Mouse (Mus musculus) brain, embryonic 14.5 days (tissue): ENCODE data around the gene Spata13. TPM values are rescaled to one million over a fixed set of nuclear protein-coding genes. Genes with fewer than 3 reads are reported as not detected.

ENCODE experiments used
- DNase-seq: peaks from one replicate; pipeline ENCODE4 v3.0.0-alpha.2; 2011; ENCODE audit warnings: low read depth
- CTCF ChIP-seq: fragments of 200-500 bp; IDR thresholded peaks from 2 replicates; pipeline ENCODE4 v1.5.1; 2012; ENCODE audit warnings: inconsistent platforms, mild to moderate bottlenecking, moderate library complexity, borderline replicate concordance; ENCODE audit not compliant: insufficient read depth, insufficient read length; ENCODE audit errors: extremely low read depth
- POLR2A ChIP-seq: fragments of 200-500 bp; IDR thresholded peaks from 2 replicates; pipeline ENCODE4 v1.6.1; 2012; ENCODE audit warnings: mild to moderate bottlenecking, inconsistent platforms, borderline replicate concordance; ENCODE audit not compliant: poor library complexity, insufficient read depth, insufficient read length, severe bottlenecking; ENCODE audit errors: extremely low read depth
- polyA plus RNA-seq: library from polyadenylated mRNA; depleted of rRNA; stranded (reverse); fragments of >200 nt; gene quantifications from 2 replicates; pipeline ENCODE4 v1.2.3, GENCODE M21; 2012; rRNA removed

Spata13 gene
- polyA plus RNA-seq, 1 experiment = 22.1 TPM

DNA sequence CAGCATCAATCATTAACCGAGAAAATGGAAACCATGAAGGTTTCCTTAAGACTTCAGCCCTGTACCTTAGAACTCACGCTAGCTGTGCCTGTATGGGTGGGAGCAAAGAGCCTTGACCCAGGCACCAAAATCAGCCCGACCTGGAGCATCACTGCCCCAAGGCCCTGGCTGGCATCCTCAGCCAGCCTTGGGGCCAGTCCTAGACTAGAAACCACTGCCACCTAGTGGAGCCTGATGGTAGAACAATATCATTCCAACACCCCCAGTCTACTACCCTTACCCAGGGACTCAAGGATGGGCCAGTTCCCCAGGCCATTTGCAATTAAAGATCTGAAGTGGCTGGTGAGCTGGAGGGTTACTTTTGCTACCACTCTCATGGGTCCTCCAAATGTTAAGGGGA, 156.3 kb downstream of the Spata13 start:
- TF ChIP-seq CTCF = peak; percentile 71
- TF ChIP-seq POLR2A = no peak
- peak; percentile 50 for DNase-seq

DNA sequence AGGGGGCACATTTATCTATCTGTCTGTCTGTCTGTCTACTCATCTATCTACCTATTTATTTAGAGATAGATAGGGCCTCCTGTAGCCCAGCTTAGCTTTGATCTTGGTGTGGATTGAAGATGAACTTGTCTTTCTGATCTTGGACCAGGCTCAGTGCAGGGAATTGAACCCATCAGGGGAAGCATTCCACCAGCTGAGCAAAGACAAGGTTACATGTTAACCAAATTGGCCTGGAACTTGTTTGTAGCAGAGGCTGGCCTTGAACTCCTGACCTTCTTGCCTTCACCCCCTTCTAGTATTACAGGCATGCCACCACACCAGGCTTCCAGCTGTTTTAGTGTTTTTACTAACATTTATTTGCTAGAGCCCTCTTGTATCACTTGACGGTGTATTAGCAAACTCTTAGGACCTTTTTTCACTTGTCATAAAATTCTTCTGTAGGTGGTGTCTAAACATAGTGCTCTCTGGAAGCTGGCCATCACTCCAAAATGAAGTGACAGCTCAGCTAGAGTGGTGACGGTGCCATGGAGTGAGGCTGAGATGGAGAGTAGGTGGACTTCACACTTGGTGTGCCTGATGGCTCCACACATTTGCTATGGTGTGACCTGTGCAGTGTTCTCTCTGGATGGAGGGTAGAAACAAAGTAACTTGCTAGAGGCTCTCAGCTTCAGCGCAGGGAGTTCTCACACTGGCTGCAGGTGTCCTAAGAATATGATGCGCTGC, 163.0 kb downstream of the Spata13 start:
- TF ChIP-seq CTCF (no peak), POLR2A (no peak)
- no peak for DNase-seq

DNA sequence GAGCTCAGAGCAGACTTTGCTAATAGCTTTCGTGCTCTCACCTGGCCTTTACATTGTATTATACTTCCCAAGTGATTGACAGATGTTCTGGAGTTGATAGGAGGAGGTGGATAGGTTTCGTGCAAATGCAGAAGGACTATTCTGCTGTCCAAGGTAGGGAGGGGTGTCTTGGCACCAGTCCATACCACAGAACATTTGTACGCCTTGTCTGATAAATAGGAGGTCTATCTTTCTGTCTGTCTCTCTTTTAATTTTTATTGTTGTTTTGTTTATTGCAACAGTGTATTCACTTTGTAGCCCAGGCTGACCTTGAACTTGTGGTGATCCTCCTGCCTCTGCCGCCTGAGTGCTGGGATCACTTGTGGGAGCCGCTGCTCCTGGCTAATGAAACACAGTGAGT, 163.8 kb downstream of the Spata13 start:
- TF ChIP-seq POLR2A (no peak), CTCF (no peak)
- no peak for DNase-seq

DNA sequence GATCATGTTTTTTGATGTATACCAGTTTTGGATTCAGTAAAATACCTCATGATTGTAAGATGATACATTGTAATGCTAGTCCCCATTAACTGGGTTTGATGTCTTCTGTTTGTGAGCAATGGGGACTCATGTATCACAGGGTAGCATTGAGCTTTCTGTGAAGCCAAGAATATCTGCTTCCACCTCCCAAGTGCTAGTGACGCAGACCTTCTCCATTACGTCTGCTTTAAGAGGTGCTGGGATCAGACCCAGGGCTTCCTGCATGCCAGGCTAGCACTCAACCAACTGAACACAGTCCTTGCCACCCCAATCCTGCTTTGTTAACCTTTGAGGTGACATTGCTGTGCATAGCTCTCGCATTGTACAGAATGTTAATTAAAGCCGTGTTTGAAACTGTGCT, 164.9 kb downstream of the Spata13 start:
- DNase-seq = no peak
- TF ChIP-seq POLR2A (no peak), CTCF (no peak)

DNA sequence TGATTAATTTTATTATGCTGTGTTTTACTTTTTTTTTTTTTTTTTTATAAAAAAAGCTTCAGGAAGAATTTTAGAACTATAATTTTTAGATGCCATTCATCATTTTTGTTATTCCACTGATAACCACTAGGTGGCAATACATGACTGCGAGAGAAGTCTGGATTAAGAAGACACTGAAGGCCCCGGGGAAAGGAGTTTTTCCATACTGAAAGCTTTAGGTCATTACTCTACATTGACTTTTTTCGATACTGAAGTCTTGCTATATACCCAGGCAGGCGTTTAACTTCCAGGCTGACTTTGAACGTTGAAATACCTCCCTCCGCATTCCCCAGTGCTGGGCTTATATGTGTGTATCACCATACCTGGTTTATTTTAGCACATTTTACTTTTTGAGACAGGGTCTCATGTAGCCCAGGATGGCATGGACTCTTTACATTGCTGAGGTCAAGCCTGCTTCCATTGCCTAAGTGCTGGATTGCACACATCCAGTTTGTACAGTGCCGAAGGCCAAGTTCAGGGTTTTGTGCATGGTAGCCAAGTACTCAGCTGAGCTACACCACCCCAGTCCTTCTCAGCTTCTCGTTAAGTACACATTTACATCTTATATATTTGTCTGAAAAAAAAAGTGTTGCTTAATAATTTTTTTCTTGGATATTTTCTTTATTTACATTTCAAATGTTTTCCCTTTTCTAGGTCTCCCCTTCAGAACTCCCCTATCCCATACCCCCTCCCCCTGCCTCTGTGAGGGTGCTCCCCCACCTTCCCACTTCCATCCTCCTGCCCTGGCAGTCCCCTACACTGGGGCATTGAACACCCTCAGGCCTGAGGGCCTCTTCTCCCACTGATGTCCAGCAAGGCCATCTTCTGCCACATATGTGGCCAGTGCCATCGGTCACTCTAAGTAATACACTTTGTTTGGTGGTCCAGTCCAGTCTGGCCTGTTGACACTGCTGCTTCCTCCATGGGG, 166.2 kb downstream of the Spata13 start:
- TF ChIP-seq CTCF (peak; percentile 53; the same call in 1 of the 2 replicates), POLR2A (no peak)
- DNase-seq = peak; percentile 86

DNA sequence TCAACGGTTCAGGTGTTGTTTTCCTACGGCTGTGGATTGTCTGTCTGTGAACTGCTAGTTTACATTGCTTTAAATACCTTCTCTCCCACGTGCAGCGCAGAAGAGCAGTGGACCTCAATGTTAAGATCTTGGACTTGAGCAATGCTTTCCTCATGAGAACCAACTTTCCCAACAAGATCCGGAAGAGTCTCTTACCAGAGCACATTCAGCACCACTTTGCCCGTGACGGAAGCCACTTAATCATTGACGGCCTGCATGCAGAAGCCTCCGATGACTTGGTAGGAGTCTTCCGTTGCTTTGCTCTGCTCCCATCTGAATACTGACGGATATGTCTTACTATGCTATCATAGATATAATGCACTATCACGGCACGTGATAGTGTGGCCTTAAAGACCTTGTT, 168.2 kb downstream of the Spata13 start:
- no peak for TF ChIP-seq CTCF
- no peak for TF ChIP-seq POLR2A
- no peak for DNase-seq

DNA sequence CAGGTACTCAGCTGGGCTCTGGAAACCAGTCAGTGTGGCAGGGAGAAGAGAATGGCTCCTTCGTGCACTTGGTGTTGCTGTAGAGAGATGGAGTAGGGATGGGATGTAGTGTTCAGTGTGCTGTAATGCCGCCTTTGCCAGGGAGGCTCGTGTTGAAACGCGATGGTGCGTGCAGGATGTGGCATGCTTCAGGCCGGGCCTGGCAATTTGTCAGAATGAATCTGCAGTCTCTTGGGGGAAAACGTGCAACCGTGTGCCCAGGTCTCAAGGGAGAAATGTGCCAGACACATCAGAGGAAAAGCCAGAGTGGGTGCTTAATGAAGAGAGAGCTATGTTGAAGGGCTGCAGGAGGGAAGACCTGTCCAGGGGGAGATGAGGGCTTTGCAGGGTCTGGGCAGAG, 171.2 kb downstream of the Spata13 start:
- TF ChIP-seq POLR2A (no peak), CTCF (no peak)
- DNase-seq = peak; percentile 8

DNA sequence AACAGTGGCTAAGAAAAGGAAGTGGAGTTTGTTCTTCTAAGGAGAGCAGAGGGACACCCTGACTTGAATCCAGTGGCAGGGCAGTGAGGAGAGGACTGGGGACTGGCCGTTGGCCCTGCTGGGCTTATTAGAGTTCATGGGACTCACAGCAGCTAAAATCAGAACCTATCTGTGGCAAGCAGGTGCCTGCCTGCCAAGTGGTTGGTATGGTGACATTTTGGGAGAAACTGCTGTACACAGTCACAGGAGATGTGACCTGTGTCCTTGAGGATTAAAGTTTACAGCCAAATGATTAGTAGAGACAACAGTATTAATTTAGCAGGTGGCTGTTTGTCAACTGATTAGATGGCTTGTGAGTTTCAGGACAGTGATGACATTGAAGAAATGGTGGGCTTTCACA, 172.1 kb downstream of the Spata13 start:
- DNase-seq = no peak
- TF ChIP-seq POLR2A (no peak), CTCF (no peak)

DNA sequence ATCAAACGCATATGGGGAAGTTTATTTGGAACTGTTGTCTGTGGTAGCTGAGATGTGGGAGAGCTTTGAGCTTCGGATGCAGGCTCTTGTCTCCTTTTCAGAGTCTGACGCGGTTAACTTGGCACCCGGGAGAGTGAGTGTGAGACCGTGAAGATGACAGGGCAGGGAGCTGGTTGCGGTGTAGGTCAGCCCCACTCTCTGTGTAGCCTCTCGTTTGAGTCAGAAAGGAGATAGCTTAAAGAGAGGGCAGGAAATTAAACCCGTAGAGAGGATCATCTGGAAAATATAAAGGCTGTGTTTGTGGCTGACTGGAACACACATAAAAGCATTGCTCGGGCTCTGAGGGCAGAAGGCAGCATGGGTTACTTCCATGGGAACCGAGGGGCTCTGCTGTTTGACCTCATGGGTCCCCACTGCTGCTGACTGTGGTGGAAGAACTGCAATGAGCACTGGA, 173.1 kb downstream of the Spata13 start:
- TF ChIP-seq CTCF = no peak
- TF ChIP-seq POLR2A = no peak
- peak; percentile 12 for DNase-seq

DNA sequence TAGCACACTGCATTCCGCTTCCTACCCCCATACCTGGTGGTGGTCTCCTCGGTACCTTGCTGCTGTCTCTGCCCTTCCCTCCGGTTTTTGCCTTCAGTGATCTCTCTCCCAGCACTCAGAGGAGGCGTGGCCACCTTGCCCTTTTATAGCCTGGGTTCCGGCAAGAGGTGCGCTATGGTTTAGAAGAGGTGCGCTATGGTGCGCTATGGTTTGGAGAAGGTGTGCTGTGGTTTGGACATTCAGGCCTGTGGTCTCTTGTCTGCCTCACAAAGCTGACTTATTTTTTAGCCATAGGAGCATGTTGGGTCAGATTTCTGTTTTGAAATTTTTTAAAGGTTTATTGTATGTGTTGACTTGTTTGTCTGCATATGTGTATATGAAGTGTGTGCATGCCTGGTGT, 176.1 kb downstream of the Spata13 start:
- TF ChIP-seq CTCF (no peak), POLR2A (no peak)
- no peak for DNase-seq

DNA sequence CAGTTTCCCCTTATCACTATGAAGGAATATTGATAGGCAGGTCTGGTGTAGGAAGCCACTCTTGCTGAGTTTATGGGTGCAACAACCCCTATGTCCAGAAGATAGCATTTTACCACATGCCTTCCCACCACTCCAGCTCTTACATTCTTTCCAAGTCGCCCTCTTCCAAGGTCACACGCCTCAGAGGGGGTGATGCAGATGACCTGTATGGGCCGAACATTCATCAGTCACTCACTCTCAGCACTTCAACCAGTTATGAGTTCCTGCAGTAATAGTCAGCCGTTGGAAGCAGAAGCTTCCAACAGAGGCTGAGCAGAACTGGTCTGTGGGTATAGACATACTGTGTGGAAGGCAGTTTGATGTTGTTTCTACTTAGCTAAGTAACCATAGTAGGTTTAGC, 177.7 kb downstream of the Spata13 start:
- DNase-seq = no peak
- TF ChIP-seq POLR2A (no peak), CTCF (no peak)

Other genes starting within 250 kb of the Spata13 start
- gene C1qtnf9, start 134.1 kb downstream of the Spata13 start, polyA plus RNA-seq = 0.33 and 0.42 TPM in 2 replicates
- 13.0 and 13.6 TPM in 2 replicates for gene Mipep, start 150.6 kb downstream of the Spata13 start, polyA plus RNA-seq